ENCODE assay signal across 25 mouse cellular contexts in the genomic region with DNA sequence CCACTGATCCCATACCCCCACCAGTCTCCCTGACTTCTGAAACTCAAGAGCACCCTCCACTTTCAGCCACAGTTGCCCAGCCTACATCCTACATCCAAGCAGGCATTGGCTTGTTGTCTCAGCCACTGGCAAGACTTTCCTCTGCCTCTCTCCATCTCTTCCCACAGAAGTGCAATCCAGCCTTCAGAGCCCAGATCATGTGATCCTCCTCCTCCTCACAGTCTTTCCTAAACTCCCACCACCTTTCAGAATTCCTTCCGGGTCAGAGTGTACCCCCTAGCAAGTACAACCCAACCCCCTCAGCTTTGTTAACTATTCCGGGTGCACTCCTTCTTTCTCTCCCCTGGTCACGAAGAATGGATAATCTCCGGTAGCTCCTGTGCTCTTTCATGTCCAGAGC. TPM values are rescaled to one million over a fixed set of nuclear protein-coding genes. Genes with fewer than 3 reads are reported as not detected.
A peak's percentile ranks its signal among the peaks of the same experiment; 100 is the strongest.
DNase-seq lines count a peak whose midpoint lies in the region; ATAC-seq and TF ChIP-seq lines count a peak whose summit lies in the region.
"Had no signal": no experiment of that assay in that cellular context is flagged by ENCODE, and none has a peak within 500 bp of the region (broad histone marks: within the 10 kb centered on the region; RNA-seq: fewer than 3 reads in every experiment).

No protein-coding gene starts in this region.

- H3K4me3 ChIP-seq in embryonic fibroblast, embryonic 13.5 days (ENCODE audit: insufficient read depth, low read length) = no peak overlapping the region
- no peak overlapping the region for H3K4me3 ChIP-seq in midbrain, embryonic 15.5 days
- H3K4me3 ChIP-seq: embryonic facial prominence, embryonic 10.5 days; embryonic facial prominence, embryonic 13.5 days; heart, adult 2 months; heart, embryonic 10.5 days; heart, embryonic 13.5 days; hindbrain, embryonic 15.5 days had no signal

- no peak for TF ChIP-seq CTCF in embryonic fibroblast, embryonic 13.5 days (IDR thresholded peaks at IDR 0.05; ENCODE audit: borderline replicate concordance, insufficient read depth, low read length)

- DNase-seq in frontal cortex, postnatal 36 days (ENCODE audit: low spot score in 2 of 2) = peak; percentile 41 to 51
- no peak for DNase-seq in frontal cortex, postnatal 25 days (ENCODE audit: low spot score in 2 of 2)
- peak; percentile 49 for DNase-seq in right cerebral cortex, adult 18-20 months
- DNase-seq in right cerebral cortex, postnatal 10 days (ENCODE audit: low spot score in 2 of 2) = no peak
- DNase-seq: adrenal gland, adult 2 months; adrenal gland, postnatal 14 days; cerebellum, adult 11-12 months; cerebellum, adult 8-10 months; cerebellum, postnatal 10 days; cerebellum, postnatal 36 days; embryo, embryonic 11 days; gastrocnemius, postnatal 10 days; gastrocnemius, postnatal 36 days; heart, adult 2 months; heart, postnatal 14 days; heart, postnatal 4 days had no signal

- no peak for TF ChIP-seq POLR2A in embryonic fibroblast, embryonic 13.5 days (IDR thresholded peaks at IDR 0.05; ENCODE audit: low read depth, low read length)

- peak overlapping the region; percentile 10; the same call in 1 of the 2 replicates for H3K27ac ChIP-seq in embryonic fibroblast, embryonic 13.5 days (ENCODE audit: insufficient read depth, low read length)
- no peak overlapping the region for H3K27ac ChIP-seq in midbrain, embryonic 15.5 days
- H3K27ac ChIP-seq: embryonic facial prominence, embryonic 10.5 days; embryonic facial prominence, embryonic 13.5 days; heart, adult 2 months; heart, embryonic 10.5 days; heart, embryonic 13.5 days; hindbrain, embryonic 15.5 days had no signal

- no peaks in the 10 kb centered on the region for H3K9me3 ChIP-seq in midbrain, embryonic 15.5 days
- H3K9me3 ChIP-seq: embryonic facial prominence, embryonic 10.5 days; embryonic facial prominence, embryonic 13.5 days; heart, embryonic 10.5 days; heart, embryonic 13.5 days; hindbrain, embryonic 15.5 days had no signal

- no peaks in the 10 kb centered on the region for H3K27me3 ChIP-seq in midbrain, embryonic 15.5 days (replicated peaks)
- H3K27me3 ChIP-seq: embryonic facial prominence, embryonic 13.5 days; heart, embryonic 13.5 days; hindbrain, embryonic 15.5 days had no signal

- H3K36me3 ChIP-seq in midbrain, embryonic 15.5 days (replicated peaks) = no peaks in the 10 kb centered on the region
- H3K36me3 ChIP-seq: embryonic facial prominence, embryonic 10.5 days; embryonic facial prominence, embryonic 13.5 days; hindbrain, embryonic 15.5 days had no signal

- H3K4me2 ChIP-seq in midbrain, embryonic 15.5 days = no peak overlapping the region
- H3K4me2 ChIP-seq: embryonic facial prominence, embryonic 13.5 days; heart, embryonic 13.5 days; hindbrain, embryonic 15.5 days had no signal

- H3K9ac ChIP-seq in midbrain, embryonic 15.5 days = no peak overlapping the region
- H3K9ac ChIP-seq: embryonic facial prominence, embryonic 13.5 days; heart, embryonic 13.5 days; hindbrain, embryonic 15.5 days had no signal

- no peak for ATAC-seq in midbrain, embryonic 15.5 days (replicated peaks)
- ATAC-seq: CD4-positive, CD25-positive, alpha-beta regulatory T cell, adult 4 months; forebrain, embryonic 14.5 days had no signal

- peaks cover 13% of the 10 kb centered on the region for H3K4me1 ChIP-seq in embryonic fibroblast, embryonic 13.5 days (ENCODE audit: control insufficient read depth, insufficient read depth, low read length)
- H3K4me1 ChIP-seq in midbrain, embryonic 15.5 days = peaks cover 6% of the 10 kb centered on the region
- H3K4me1 ChIP-seq: heart, embryonic 10.5 days had no signal

- 51% methylated on average over 4 of the region's 4 CpGs for WGBS in midbrain, embryonic 15.5 days

RNA-seq across cellular contexts. Expression of gene Atxn1, which starts 11.7 kb away (rescaled TPM):
- polyA plus RNA-seq in embryonic fibroblast, embryonic 13.5 days (2011; ENCODE audit: insufficient read length, low read depth, missing spikeins) = 55.8 and 59.3 TPM in 2 replicates
- polyA plus RNA-seq in midbrain, embryonic 15.5 days (2015; fragmentation: Nextera tagmentation; extraction: Ambion mirVana) = 8.6 and 9.0 TPM in 2 replicates

Comparison
In these comparisons a context has a peak if more than half of its experiments do, and no peak if none do; other contexts are left out.
1. DNase-seq: peak in frontal cortex, postnatal 36 days (2 of 2) and right cerebral cortex, adult 18-20 months (single experiment); none in frontal cortex, postnatal 25 days (0 of 2) and right cerebral cortex, postnatal 10 days (0 of 2).